Mouse (Mus musculus) ZHBTc4 (cell line): ENCODE measurements around the gene Cx3cr1.

Experiments
- DNase-seq: peaks from one replicate; pipeline ENCODE4 v3.0.0-alpha.2; 2011; ENCODE audit warnings: low read depth, low spot score

The Cx3cr1 gene

GRCm38 (mm10) chr9:120082691-120083090 lies 13.0 kb upstream of the Cx3cr1 start:
- DNase-seq, result no peak

GRCm38 (mm10) chr9:120081967-120082366 lies 12.3 kb upstream of the Cx3cr1 start:
- DNase-seq, result no peak

GRCm38 (mm10) chr9:120081247-120081646 lies 11.6 kb upstream of the Cx3cr1 start:
- peak; percentile 87 for DNase-seq

DNA sequence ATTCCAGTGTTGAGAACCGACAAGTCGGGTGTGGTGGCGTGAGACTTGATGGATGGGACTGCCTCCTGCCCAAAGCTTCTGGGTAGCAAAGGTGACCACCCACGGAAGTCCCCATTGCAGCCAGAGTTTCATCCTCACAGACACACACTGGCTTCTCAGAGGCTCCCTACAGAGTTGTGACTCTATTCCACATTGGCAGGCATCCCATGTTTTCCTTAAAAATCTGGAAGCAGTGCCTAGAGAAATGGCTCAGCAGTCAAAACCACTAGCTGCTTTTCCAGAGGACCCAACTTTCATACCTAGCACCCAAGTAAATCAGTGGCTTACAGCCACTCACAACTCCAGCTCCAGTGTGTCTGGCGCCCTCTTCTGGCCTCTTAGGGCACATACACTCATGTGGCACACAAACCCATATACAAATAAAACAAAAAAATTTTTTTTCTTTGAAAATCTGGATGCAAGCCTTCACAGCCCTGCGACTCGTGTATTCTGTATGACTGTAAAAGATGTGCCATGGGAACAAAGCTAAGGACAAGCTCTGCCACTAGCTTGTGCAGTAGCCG lies 10.9 kb upstream of the Cx3cr1 start:
- DNase-seq, result peak; percentile 71

GRCm38 (mm10) chr9:120079901-120080300 lies 10.2 kb upstream of the Cx3cr1 start:
- no peak for DNase-seq

DNA sequence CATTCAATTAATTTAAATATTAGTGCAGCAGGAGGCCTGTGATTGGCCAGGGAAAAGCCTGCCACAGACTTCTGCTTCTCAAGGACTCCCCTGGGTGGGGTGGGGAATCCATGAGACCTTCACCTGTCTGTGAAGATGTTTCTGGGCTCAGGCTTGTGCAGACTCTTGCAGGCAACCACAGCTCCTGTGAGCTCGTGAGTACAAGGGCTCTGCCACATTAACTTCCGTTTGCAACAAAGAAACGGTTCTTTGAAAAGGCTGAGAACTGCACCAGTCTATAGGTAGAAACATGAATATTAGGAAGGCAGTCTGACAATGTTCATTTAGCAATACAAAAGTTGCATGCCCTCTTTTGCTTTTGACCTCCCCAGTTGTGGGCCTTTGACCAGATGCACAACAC lies 8.6 kb upstream of the Cx3cr1 start:
- DNase-seq, result no peak

- no peak for DNase-seq
Observed at GRCm38 (mm10) chr9:120074516-120074915, 4.8 kb upstream of the Cx3cr1 start.

- peak; percentile 72 for DNase-seq
Observed at GRCm38 (mm10) chr9:120073169-120073568, 3.5 kb upstream of the Cx3cr1 start.

DNA sequence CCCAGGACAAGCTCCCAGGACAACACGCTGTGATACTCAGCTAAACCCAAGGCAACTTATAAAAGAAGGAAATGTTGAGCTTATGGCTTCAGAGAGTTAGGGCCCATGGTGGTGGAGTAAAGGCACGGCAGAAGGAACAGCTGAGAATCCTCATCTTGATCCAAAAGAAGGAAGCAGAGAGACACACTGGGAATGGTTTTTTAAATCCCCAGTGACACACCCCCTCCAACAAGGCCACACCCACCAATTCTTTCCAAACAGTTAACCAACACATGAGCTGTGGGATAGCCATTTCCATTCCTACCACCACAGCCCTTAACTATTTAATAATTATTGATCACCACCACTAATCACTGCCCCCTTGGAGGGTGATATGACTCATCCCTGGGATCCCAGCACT lies 1.6 kb upstream of the Cx3cr1 start:
- DNase-seq, result no peak

DNA sequence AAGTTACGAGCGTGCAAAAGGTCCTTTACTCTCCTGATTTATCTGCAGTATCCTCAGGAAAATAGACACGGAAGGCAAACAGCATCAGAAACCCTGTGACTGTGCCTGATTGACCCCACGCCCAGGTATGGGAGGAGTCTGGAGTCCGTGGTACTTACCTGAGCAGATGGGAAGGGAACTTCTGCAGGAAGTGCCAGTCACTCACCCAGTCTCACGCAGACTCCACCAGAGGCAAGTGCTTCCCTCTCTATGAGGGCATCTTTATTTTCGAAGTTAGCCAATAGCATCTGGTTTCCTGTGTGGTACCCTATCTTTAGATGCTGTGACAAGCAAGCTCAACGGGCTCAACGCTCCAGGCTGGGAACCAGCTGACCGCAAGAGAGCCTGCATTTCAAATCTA lies 1.6 kb downstream of the Cx3cr1 start:
- no peak for DNase-seq

- no peak for DNase-seq
Observed at GRCm38 (mm10) chr9:120067609-120068008, 2.1 kb downstream of the Cx3cr1 start.

DNA sequence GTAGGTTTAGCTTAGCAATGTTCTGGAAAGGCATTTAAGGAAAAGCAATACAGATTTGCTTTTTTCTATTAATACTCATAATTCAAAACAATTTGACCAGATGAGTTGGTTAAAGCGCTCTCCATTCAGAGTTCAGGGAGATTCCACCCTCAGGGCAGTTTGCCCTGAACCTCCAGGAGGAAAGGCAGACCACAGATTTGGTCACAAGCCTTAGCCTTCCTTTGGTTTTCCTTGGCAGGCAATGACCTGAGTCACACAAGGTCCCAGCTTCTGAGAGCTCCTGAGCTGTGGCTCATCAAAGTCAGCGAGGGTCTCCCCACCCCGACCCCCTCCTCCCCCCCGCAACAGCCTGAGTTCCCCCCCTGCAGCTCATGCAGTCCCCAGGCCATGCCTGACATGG lies 5.4 kb downstream of the Cx3cr1 start:
- no peak for DNase-seq

- no peak for DNase-seq
Observed at GRCm38 (mm10) chr9:120058730-120059129, 10.9 kb downstream of the Cx3cr1 start.

DNA sequence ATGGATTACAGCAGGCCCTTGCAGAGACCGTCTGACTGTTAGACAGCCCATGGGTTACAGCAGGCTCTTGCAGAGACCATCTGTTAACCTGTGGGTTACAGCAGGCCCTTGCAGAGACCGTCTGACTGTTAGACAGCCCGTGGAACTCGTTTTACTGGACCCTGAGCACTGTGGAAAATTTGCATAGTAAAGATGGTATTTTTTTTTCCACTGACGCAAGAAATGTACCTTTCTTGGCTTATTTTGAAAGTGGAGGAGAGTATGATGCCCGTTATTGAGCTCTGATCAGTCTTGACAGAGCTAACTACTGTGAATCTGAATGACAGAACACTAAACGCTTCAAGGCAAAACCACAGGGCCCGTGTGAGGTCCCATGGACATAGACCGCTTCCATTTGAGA lies 13.5 kb downstream of the Cx3cr1 start:
- no peak for DNase-seq

DNA sequence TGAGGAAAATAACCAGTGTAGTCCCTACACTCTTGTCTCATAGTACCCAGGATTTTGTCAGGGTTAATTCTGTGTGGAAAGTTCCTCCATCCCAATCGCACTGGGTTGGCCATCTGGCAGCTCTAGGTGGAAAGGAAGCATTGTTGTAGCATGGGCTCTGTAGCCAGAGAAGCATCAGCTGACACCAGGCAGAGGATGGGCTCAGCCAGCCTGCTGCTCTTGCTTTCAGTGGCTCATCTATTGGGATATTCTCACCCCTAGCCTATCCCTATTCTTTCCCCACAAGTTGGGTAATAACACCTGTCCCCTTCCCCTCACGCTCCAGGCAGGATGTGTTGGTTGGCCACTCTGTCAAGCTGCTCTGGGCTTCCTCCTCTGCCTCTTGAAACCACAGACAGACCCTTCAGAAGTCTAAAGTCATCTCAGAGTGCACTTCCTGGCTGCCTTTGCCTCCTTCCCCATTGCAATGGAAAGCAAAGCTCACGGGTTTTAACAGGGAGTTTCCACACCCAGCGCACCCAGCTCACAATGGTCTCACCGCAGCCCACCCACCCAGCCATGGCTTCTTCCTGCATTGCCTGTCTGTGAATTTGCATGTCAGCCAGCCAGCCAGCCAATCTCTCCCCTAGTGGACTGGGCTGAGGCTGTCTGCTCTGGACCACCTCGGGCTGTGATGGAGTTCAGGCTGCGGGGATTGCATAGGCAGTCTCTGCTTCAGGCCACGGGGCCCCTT lies 15.0 kb downstream of the Cx3cr1 start:
- DNase-seq, result peak; percentile 48

- DNase-seq, result no peak
Observed at GRCm38 (mm10) chr9:120049407-120049806, 20.3 kb downstream of the Cx3cr1 start.

- DNase-seq, result no peak
Observed at GRCm38 (mm10) chr9:120048495-120048894, 21.2 kb downstream of the Cx3cr1 start.

GRCm38 (mm10) chr9:120043115-120043514 lies 26.6 kb downstream of the Cx3cr1 start:
- DNase-seq, result no peak

GRCm38 (mm10) chr9:120037414-120037813 lies 32.3 kb downstream of the Cx3cr1 start:
- DNase-seq, result no peak

- DNase-seq, result no peak
Observed at GRCm38 (mm10) chr9:120034375-120034774, 35.3 kb downstream of the Cx3cr1 start.

DNA sequence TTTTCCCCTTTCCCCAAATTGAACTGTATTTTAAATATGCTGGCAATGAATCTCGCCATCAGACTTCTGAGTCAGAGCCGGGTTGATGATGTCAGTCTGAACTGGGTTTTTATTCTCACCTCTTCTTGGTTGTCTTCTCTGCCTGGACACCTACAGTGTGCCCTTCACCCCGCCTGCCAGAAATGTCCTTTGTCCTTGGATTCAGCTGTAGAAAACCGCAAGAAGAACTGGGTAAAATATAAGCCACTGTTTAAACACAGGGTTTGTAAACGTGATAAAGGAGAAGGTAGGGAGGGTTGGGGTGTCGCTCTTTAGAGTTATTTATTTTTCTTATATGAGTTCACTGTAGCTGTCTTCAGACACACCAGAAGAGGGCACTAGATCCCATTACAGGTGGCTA lies 37.0 kb downstream of the Cx3cr1 start:
- DNase-seq, result no peak

GRCm38 (mm10) chr9:120030421-120030820 lies 39.3 kb downstream of the Cx3cr1 start:
- no peak for DNase-seq

DNA sequence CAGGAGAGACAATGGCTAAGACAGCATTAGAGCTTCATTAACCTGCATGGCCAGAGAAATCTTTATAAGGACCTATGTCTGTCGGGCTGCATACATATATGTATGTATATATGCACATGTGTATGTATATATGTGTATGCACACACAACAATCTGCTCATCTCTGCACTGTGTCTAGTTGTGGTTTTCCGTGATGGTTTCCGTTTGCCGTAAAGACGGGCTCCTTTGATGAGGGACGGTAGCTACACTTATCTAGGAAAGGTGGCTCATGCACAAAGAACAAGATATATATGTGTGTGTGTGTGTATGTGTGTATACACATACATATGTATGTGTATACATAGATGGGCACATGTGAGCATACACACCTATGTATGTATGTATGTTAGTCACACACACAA lies 39.8 kb downstream of the Cx3cr1 start:
- no peak for DNase-seq
